Mouse (Mus musculus) brain, embryonic 14.5 days (tissue): ENCODE data around the gene Grk2.
A peak's percentile ranks its signal among the peaks of the same experiment; 100 is the strongest.

Source experiments
- CTCF ChIP-seq: fragments of 200-500 bp; IDR thresholded peaks from 2 replicates; pipeline ENCODE4 v1.5.1; 2012; ENCODE audit warnings: inconsistent platforms, mild to moderate bottlenecking, moderate library complexity, borderline replicate concordance; ENCODE audit not compliant: insufficient read depth, insufficient read length; ENCODE audit errors: extremely low read depth
- POLR2A ChIP-seq: fragments of 200-500 bp; IDR thresholded peaks from 2 replicates; pipeline ENCODE4 v1.6.1; 2012; ENCODE audit warnings: mild to moderate bottlenecking, inconsistent platforms, borderline replicate concordance; ENCODE audit not compliant: poor library complexity, insufficient read depth, insufficient read length, severe bottlenecking; ENCODE audit errors: extremely low read depth

- TF ChIP-seq CTCF (0 out of 2 replicates have a peak, but pooled peaks have one; percentile 6), POLR2A (no peak)
These were observed 40.1 kb downstream of the Grk2 start for GRCm38 (mm10) chr19:4265956-4266355.
